Mouse (Mus musculus) liver, embryonic 18 days (tissue): Measurements from ENCODE around the gene Vmn1r209. TPM values are rescaled to one million over a fixed set of nuclear protein-coding genes. Genes with fewer than 3 reads are reported as not detected.

ENCODE experiments used
- polyA plus RNA-seq: library from polyadenylated mRNA; depleted of rRNA; stranded (reverse); fragments of >200 nt; gene quantifications from 2 replicates; pipeline ENCODE4 v1.2.3, GENCODE M21; 2012; rRNA removed

Gene Vmn1r209
- not detected in 2 replicates for polyA plus RNA-seq

GRCm38 (mm10) chr13:22809582-22809981 is at the start of gene Vmn1r209:
Vmn1r209 (minus strand) TSS chr13:22809682.

GRCm38 (mm10) chr13:22857461-22857860 is 48.0 kb upstream of the Vmn1r209 start, which contains the start of gene Vmn1r211:
Vmn1r211 (minus strand) TSS chr13:22857561.

DNA sequence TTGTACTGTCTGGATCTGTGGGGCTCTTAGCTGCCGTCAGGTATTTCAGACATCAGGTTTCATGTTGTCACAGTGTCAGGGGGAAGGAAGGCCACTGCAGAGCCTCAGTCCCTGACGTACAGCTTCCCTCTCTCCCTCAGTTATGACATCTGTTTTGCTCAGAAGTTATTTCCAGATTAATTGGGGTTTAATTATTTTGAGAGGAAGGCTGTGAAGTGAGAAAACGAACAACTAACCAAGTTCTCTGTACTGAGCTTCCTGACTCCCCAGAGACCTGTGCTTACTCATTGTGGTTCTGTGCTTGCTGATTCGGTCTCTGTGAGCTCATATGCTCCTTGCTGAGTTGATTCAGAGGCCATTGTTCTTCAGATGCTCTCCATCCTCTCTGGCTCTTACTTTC is 21.8 kb upstream of the Vmn1r209 start, which contains the start of gene Vmn1r210:
Gene Vmn1r210, minus strand, starts transcription at position 101 of the 400 bp plus-strand sequence.

DNA sequence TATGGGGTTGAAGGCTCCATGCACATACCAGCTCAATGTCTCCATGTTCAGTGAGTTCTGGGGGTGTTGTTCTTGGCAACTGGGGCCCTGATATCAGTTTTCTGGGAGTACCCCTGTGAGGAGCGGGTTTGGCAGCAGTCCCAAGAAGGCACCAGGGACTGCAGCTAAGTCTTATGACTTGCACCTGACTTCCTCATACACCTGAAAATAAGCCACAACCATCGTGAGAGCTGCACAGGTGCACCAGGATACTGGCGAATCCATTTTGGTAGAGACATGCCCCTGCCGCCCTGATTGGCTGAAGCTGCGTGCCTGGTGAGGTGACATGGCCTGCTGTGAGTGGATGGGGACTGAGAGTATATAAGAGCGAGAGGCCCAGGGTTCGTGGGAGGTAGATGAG is 32.2 kb downstream of the Vmn1r209 start, which contains the start of gene Vmn1r208:
Gene Vmn1r208, minus strand, starts transcription at position 101 of the 400 bp plus-strand sequence.

Other genes starting within 250 kb of the Vmn1r209 start
- not detected in 2 replicates for gene Vmn1r205, start 216.7 kb downstream of the Vmn1r209 start, polyA plus RNA-seq
- gene Vmn1r206, start 185.4 kb downstream of the Vmn1r209 start, polyA plus RNA-seq = not detected in 2 replicates
- not detected in 2 replicates for gene Vmn1r207-ps, start 80.1 kb downstream of the Vmn1r209 start, polyA plus RNA-seq
- not detected in 2 replicates for gene Vmn1r208, start 32.3 kb downstream of the Vmn1r209 start, polyA plus RNA-seq
- not detected in 2 replicates for gene Vmn1r210, start 21.7 kb upstream of the Vmn1r209 start, polyA plus RNA-seq
- not detected in 2 replicates for gene Vmn1r211, start 47.9 kb upstream of the Vmn1r209 start, polyA plus RNA-seq
- not detected in 2 replicates for gene Vmn1r212, start 74.5 kb upstream of the Vmn1r209 start, polyA plus RNA-seq
- not detected in 2 replicates for gene Vmn1r213, start 198.0 kb upstream of the Vmn1r209 start, polyA plus RNA-seq
- gene Vmn1r214, start 220.7 kb upstream of the Vmn1r209 start, polyA plus RNA-seq = not detected in 2 replicates